Mouse (Mus musculus) midbrain, embryonic 15.5 days (tissue): ENCODE results near the gene Rasd1. TPM values are rescaled to one million over a fixed set of nuclear protein-coding genes. Genes with fewer than 3 reads are reported as not detected.
"Not testable (repeated sequence)": the region's sequence is repeated elsewhere in the genome, so short reads cannot be mapped to it uniquely, and the experiment has no call there.

Experiments
- ATAC-seq: fragments of 200-750 bp; cut with Nextera tagmentation; replicated peaks from 2 replicates; pipeline ENCODE4 v1.8.0; 2017; ENCODE audit warnings: moderate TSS enrichment
- H3K27ac ChIP-seq: fragments of 300-500 bp; sonication (generic); 2 replicates; pipeline ENCODE4 v1.5.1; 2015; ENCODE audit warnings: mild to moderate bottlenecking, inconsistent platforms
- H3K27me3 ChIP-seq: fragments of 300-500 bp; sonication (generic); replicated peaks from 2 replicates; pipeline ENCODE4 v1.6.1; 2015; ENCODE audit warnings: inconsistent platforms
- H3K36me3 ChIP-seq: fragments of 300-500 bp; sonication (generic); replicated peaks from 2 replicates; pipeline ENCODE4 v1.6.1; 2015; ENCODE audit warnings: inconsistent platforms
- H3K4me1 ChIP-seq: fragments of 300-500 bp; sonication (generic); 2 replicates; pipeline ENCODE4 v1.6.1; 2015; ENCODE audit warnings: inconsistent platforms
- H3K4me2 ChIP-seq: fragments of 300-500 bp; sonication (generic); 2 replicates; pipeline ENCODE4 v1.6.1; 2015; ENCODE audit warnings: inconsistent platforms, mild to moderate bottlenecking, moderate library complexity
- H3K4me3 ChIP-seq: fragments of 300-500 bp; sonication (generic); 2 replicates; pipeline ENCODE4 v1.5.1; 2015; ENCODE audit warnings: mild to moderate bottlenecking, inconsistent platforms
- H3K9ac ChIP-seq: fragments of 300-500 bp; sonication (generic); 2 replicates; pipeline ENCODE4 v1.6.1; 2015; ENCODE audit warnings: mild to moderate bottlenecking, inconsistent platforms
- H3K9me3 ChIP-seq: fragments of 300-500 bp; sonication (generic); 2 replicates; pipeline ENCODE4 v1.6.1; 2016; ENCODE audit warnings: inconsistent platforms
- WGBS: fragments of 180-500 bp; shearing (Covaris S2); methylation state at CpG from one replicate; pipeline ENCODE4 v1.1.7; 2015; ENCODE audit warnings: mixed read lengths; 5-methylcytosine and 5-hydroxymethylcytosine counted together
- polyA plus RNA-seq: library from polyadenylated mRNA; unstranded; fragments of >200 nt; fragmentation: Nextera tagmentation; extraction: Ambion mirVana; gene quantifications from 2 replicates; pipeline ENCODE4 v1.2.1, GENCODE M21; 2015

Rasd1 gene
- polyA plus RNA-seq, 1 experiment from 2014 or later, result 1.2 TPM

DNA sequence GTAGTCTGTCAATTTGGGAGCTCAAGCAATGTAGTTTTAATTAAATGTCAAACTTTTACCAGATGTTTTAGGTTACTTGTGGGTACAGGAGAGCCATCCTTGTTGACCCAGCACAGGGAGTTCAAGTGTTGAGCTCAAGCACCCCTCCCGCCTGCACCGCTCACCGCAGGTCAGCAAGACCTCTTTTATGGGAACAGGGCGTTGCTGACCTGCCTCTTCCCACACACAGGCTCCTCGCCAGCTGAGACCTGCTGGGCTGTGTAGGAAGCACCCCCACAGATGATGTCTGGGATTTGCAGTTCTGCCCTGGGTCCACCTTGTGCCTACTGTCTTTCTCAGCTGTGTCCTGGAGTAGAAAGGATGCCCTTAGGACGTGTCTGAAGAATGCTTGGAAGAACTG is 8.0 kb downstream of the Rasd1 start:
- 90% methylated on average over 6 of the region's 6 CpGs for whole genome bisulfite sequencing
- ATAC-seq, result no peak
- H3K9me3 ChIP-seq, result no peaks in the 10 kb centered on the region
- H3K4me3 ChIP-seq, result no peak overlapping the region
- H3K9ac ChIP-seq, result no peak overlapping the region
- H3K27ac ChIP-seq, result no peak overlapping the region
- H3K4me1 ChIP-seq, result no peaks in the 10 kb centered on the region
- no peaks in the 10 kb centered on the region for H3K36me3 ChIP-seq
- no peak overlapping the region for H3K4me2 ChIP-seq
- H3K27me3 ChIP-seq, result no peaks in the 10 kb centered on the region

DNA sequence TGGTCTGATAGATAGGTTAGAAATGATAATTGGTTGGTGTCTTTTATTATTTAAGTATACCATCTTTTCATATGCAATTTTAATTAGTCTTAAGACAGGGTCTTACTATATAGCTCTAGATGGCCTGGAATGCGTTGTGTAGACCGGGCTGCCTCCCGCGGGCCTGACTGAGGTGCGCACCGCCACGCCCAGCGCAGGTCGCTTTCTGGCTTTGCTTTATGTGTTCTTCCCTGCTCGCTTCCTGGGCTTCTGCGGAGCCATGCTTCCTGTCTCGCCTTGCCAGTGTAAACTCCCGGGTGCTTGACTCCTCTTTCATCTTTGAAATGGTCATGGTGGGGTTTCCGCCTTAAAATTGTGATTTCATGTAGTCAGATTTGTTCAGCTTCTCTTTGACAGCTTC is 11.9 kb downstream of the Rasd1 start:
- Histone ChIP-seq H3K36me3 (no peaks in the 10 kb centered on the region), H3K9me3 (no peaks in the 10 kb centered on the region), H3K4me1 (peaks cover 9% of the 10 kb centered on the region), H3K4me3 (no peak overlapping the region), H3K27me3 (no peaks in the 10 kb centered on the region), H3K27ac (no peak overlapping the region), H3K4me2 (no peak overlapping the region), H3K9ac (no peak overlapping the region)
- 89% methylated on average over 14 of the region's 14 CpGs for WGBS
- ATAC-seq, result no peak

DNA sequence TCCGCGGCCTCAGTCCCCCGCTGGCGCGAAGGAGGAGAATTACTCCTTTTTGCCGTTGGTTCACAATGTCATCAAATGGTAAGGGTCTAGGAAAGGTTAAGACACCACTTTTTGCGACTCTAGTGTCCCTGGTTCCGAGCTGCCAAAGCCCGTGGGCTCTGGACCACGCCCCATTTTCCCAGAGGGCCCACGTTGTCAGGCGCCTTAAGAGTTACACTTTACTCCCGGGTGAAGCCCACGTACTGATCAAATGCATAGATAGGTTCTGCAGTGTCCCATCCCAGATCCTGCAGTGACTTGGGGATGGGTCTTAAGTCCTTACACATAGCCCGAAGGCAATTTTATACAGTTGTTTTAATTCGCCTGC is 16.4 kb downstream of the Rasd1 start:
- Histone ChIP-seq H3K9me3 (no peaks in the 10 kb centered on the region), H3K36me3 (no peaks in the 10 kb centered on the region), H3K27ac (peak overlapping the region; percentile 81), H3K4me2 (peak overlapping the region; percentile 54), H3K9ac (peak overlapping the region; percentile 90), H3K4me1 (peaks cover 18% of the 10 kb centered on the region), H3K4me3 (peak overlapping the region; percentile 71), H3K27me3 (no peaks in the 10 kb centered on the region)
- peak; percentile 69 for ATAC-seq
- 2% methylated on average over 16 of the region's 16 CpGs for WGBS

DNA sequence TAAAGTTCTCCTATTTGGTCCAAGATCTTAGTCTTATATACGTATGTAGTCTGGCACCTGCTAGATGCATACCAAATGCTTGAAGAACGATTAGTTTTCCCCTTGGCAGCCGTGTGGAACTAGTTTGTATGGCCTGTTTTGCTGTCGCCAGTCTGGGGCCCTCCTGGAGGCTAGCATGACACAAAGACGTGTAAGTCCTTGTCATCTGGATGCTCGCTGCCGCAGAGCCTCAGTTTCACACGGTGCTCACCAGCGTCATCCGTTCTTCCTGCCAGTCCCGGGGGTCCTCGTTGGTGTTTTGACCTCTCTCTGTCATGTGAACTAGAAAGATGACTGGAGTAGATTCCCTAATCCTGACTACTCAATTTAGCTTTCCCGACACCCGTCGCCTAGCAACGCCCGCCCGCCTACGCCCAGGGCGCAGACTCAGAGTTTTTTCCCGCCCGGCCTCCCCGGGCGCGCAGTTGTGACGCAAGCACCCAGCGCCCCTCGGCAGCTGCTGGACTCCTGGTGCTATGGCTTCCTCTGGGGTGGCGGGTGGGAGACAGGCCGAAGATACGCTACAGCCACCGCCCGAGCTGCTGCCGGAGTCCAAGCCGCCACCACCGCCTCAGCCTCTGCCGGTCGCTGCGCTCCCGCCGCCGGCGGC is 16.9 kb downstream of the Rasd1 start, which contains the start of gene Med9:
TSS of gene Med9 (plus strand) at position 455 of the 649 bp plus-strand sequence.
- H3K4me3 ChIP-seq, result peak within 1 kb of the TSS; percentile 71
- no peaks in the 10 kb centered on the region for H3K36me3 ChIP-seq
- H3K9me3 ChIP-seq, result no peaks in the 10 kb centered on the region
- peak; percentile 97 for ATAC-seq
- H3K4me2 ChIP-seq, result peak within 1 kb of the TSS; percentile 54
- peak within 1 kb of the TSS; percentile 90 for H3K9ac ChIP-seq
- H3K27ac ChIP-seq, result peak within 1 kb of the TSS; percentile 81
- under 1% methylated on average over 43 of the region's 43 CpGs for WGBS
- peaks cover 18% of the 10 kb centered on the region for H3K4me1 ChIP-seq
- H3K27me3 ChIP-seq, result no peaks in the 10 kb centered on the region

DNA sequence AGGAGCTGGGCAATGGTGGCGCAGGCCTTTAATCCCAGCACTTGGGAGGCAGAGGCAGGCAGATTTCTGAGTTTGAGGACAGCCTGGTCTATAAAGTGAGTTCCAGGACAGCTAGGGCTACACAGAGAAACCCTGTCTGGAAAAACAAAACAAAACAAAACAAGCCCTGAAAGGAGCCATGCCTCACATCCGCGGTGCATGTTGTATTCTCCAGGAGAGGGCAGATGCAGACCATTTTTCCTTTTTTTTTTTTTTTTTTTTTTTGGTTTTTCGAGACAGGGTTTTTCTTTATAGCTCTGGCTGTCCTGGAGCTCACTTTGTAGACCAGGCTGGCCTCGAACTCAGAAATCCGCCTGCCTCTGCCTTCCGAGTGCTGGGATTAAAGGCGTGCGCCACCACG is 19.9 kb downstream of the Rasd1 start:
- not testable (repeated sequence) for H3K27me3 ChIP-seq, H3K36me3 ChIP-seq, H3K4me2 ChIP-seq, H3K9ac ChIP-seq, H3K9me3 ChIP-seq, H3K27ac ChIP-seq, H3K4me3 ChIP-seq, ATAC-seq
- WGBS, result 84% methylated on average over 10 of the region's 10 CpGs
- peaks cover 18% of the 10 kb centered on the region for H3K4me1 ChIP-seq

DNA sequence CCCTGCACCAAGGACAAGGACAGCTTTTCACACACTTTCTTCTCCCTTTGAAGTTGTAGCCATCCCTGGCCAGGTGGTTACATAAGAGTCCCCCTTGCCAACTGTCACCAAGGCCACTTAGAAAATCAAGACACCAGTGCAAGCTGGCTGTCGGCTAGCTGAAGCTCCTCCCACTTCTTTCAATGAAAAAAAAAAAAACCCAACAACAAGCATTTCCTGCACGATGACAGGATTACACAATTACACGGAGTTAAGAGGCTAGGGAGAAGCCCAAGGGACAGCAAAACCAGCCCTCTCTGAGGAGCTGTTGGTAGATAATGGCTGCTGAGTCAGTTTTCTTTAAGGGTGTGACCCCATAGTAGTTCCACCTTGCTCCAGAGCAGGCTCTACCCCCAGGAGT is 23.4 kb downstream of the Rasd1 start:
- no peak overlapping the region for H3K9ac ChIP-seq
- no peak overlapping the region for H3K27ac ChIP-seq
- no peaks in the 10 kb centered on the region for H3K27me3 ChIP-seq
- ATAC-seq, result no peak
- H3K4me3 ChIP-seq, result no peak overlapping the region
- 7% methylated on average over 3 of the region's 3 CpGs for WGBS
- no peaks in the 10 kb centered on the region for H3K36me3 ChIP-seq
- no peak overlapping the region for H3K4me2 ChIP-seq
- H3K4me1 ChIP-seq, result no peaks in the 10 kb centered on the region
- H3K9me3 ChIP-seq, result no peaks in the 10 kb centered on the region

DNA sequence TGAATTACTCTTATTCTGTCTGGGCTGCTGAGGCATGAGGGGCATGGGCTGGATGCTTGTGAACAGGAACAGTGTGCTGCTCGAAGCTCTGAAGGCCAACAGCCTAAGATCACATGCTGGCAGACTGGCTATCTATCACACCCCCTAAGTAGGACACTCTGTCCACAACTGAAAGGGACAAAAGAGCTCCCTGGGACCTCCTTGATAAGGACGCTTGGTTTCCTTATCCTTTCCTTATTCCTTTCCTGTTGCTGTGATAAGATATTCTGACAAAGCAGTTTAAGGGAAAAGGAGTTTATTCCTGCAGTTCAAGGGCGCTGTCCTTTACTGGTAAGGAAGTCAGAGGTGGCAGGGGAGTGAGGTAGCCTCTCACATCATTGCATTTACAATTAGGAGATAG is 24.1 kb downstream of the Rasd1 start:
- H3K4me3 ChIP-seq, result no peak overlapping the region
- no peak overlapping the region for H3K4me2 ChIP-seq
- no peak overlapping the region for H3K9ac ChIP-seq
- ATAC-seq, result no peak
- 73% methylated on average over 3 of the region's 3 CpGs for WGBS
- H3K4me1 ChIP-seq, result no peaks in the 10 kb centered on the region
- H3K27me3 ChIP-seq, result no peaks in the 10 kb centered on the region
- H3K36me3 ChIP-seq, result no peaks in the 10 kb centered on the region
- no peaks in the 10 kb centered on the region for H3K9me3 ChIP-seq
- H3K27ac ChIP-seq, result no peak overlapping the region

DNA sequence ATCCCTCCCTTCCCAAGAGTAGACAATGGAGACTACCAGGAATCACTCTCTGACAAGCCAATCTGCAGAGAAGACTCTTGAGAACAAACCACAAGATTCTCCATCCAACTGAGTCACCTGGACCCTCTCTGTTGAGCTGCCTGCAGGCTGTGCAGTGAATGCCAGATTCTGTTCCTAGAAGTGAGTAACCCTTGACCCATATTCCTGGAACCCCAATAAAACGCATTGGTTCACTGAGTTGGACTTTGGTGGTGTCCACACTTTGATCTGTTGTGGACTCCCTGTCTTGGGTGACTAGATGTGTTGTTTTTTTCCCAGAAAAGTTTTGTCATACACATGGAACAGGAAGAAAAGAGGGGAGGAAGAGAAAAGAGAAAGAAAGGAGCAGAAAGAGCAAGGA is 24.9 kb downstream of the Rasd1 start:
- no peaks in the 10 kb centered on the region for H3K36me3 ChIP-seq
- no peaks in the 10 kb centered on the region for H3K9me3 ChIP-seq
- no peak for ATAC-seq
- no peaks in the 10 kb centered on the region for H3K27me3 ChIP-seq
- no peak overlapping the region for H3K27ac ChIP-seq
- no peak overlapping the region for H3K4me3 ChIP-seq
- WGBS, result 77% methylated on average over 1 of the region's 1 CpGs
- no peak overlapping the region for H3K4me2 ChIP-seq
- H3K4me1 ChIP-seq, result no peaks in the 10 kb centered on the region
- H3K9ac ChIP-seq, result no peak overlapping the region

DNA sequence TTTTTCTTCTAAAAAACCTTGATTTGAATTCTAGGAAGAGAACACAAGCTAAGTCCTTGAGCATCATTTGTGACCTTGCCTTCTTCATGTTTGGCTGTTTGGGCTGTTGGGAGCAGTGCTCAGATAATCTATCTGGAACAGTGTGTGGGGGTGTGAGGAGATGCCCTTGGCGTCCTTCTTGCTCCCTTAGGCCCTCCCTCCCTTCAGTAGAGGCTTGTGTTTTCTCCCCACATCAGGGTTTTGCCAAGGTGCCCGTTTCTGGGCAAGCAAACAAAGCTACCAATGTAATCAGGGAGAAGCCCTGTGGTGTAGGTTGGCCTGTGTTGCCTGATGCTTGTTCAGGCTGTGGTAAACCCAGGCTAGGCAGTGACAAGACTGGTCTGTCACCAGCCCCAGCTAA is 27.1 kb downstream of the Rasd1 start:
- H3K4me2 ChIP-seq, result no peak overlapping the region
- peaks cover 6% of the 10 kb centered on the region; the same call in 1 of the 2 replicates for H3K4me1 ChIP-seq
- H3K27me3 ChIP-seq, result no peaks in the 10 kb centered on the region
- WGBS, result 43% methylated on average over 2 of the region's 2 CpGs
- H3K9ac ChIP-seq, result no peak overlapping the region
- H3K36me3 ChIP-seq, result no peaks in the 10 kb centered on the region
- no peak for ATAC-seq
- H3K27ac ChIP-seq, result no peak overlapping the region
- H3K4me3 ChIP-seq, result no peak overlapping the region
- no peaks in the 10 kb centered on the region for H3K9me3 ChIP-seq

DNA sequence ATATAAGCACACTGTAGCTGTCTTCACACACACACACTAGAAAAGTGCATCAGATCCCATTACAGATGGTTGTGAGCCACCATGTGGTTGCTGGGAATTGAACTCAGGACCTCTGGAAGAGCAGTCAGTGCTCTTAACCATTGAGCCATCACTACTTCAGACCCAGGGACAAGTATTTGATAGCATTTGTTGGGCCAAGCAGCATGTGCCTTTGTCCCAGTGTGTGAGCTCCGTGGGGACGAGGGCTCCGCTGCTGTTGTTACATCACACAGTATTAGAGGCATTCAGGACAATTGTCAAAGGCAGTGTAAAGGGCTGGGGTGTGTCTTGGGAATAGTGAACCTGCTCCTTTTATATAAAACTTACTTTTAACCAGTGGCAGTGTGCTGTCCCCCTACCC is 27.7 kb downstream of the Rasd1 start:
- H3K36me3 ChIP-seq, result no peaks in the 10 kb centered on the region
- no peak overlapping the region for H3K4me3 ChIP-seq
- H3K27me3 ChIP-seq, result no peaks in the 10 kb centered on the region
- no peak overlapping the region for H3K9ac ChIP-seq
- WGBS, result 60% methylated on average over 3 of the region's 3 CpGs
- no peak overlapping the region for H3K4me2 ChIP-seq
- no peaks in the 10 kb centered on the region for H3K9me3 ChIP-seq
- H3K27ac ChIP-seq, result no peak overlapping the region
- H3K4me1 ChIP-seq, result peaks cover 6% of the 10 kb centered on the region; the same call in 1 of the 2 replicates
- no peak for ATAC-seq

DNA sequence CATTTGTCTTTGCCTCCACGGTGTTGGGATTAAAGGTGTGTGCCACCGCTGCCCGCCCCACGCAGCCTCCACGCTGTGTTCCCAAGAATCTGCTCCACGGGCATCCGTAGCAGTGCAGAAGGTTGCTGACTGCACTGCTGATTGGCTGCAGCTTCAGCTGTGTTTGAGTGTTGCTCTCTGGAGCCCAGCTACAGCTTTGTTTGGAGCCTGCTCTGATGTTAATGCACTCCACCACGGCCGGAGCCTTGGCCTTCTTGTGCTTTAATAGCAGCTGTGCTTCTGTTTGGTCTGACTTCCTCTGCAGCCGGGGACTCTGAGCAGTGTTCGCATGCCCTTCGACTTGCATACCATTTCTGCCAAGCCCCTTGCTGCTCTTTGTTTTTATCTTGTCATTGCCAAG is 30.8 kb downstream of the Rasd1 start:
- H3K4me1 ChIP-seq, result peaks cover 6% of the 10 kb centered on the region; the same call in 1 of the 2 replicates
- no peaks in the 10 kb centered on the region for H3K9me3 ChIP-seq
- H3K27me3 ChIP-seq, result no peaks in the 10 kb centered on the region
- 31% methylated on average over 12 of the region's 12 CpGs for WGBS
- no peak overlapping the region for H3K4me2 ChIP-seq
- ATAC-seq, result 0 out of 2 replicates have a peak, but pooled peaks have one; percentile 48
- peak overlapping the region; percentile 56 for H3K27ac ChIP-seq
- H3K4me3 ChIP-seq, result no peak overlapping the region
- H3K36me3 ChIP-seq, result no peaks in the 10 kb centered on the region
- H3K9ac ChIP-seq, result no peak overlapping the region

DNA sequence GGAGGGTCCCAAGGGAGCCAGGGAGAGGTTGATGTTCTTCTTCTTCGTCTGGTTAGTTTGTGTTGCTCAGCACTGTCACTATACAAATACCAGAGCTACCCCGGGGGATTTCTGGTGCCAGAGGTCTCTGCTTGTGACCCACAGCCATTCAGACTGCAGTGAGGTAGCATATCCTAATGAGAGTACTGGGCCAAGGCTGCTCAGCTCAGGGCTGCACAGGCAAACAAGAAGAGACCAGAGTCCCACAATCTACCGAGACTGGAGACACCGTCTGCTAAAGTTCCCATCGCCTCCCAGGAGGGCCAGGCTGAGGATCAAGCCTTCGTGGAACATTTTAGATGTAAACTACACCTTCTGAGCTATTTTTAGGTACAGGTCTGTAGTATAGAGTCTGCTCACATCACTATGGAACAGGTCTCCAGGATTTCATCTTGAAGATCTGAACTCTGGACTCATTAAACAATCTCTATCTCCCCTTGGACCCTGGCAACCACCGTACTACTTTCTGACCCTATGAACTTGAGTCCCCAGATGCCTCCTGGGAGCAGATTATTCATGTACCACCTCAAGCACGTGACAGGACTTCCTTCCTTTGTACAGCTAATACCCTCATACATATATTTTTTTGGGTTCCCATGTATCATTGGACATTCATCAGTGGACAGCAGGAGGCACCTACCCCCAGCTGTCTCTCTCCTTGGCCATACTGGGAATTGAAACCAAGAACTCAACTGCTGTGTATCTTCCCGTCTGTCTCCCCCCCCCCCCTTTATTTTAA is 32.0 kb downstream of the Rasd1 start:
- 71% methylated on average over 9 of the region's 9 CpGs for WGBS

DNA sequence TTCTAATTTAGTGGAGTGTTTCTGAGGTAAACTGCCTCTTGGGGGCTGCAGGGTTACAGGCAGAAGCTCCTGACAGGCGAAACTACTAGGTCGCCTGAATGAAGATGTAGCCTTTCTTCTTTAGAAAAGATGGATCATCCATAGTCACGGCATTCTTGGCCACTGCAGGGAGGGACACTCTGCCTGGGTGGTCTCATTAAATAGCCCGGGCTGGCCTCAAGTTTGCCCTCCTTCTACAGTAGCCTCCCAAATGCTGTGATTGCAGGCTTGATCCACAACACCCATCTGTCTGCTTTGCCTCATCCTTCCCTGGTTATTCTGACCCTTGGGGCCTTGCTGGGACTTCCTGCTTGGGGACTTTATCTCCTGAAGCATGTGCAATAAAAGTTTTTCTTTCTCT is 34.7 kb downstream of the Rasd1 start:
- H3K27me3 ChIP-seq, result no peaks in the 10 kb centered on the region
- no peaks in the 10 kb centered on the region for H3K36me3 ChIP-seq
- H3K9me3 ChIP-seq, result no peaks in the 10 kb centered on the region
- H3K4me3 ChIP-seq, result no peak overlapping the region
- WGBS, result 36% methylated on average over 4 of the region's 4 CpGs
- ATAC-seq, result no peak
- no peak overlapping the region for H3K9ac ChIP-seq
- H3K27ac ChIP-seq, result no peak overlapping the region
- peaks cover 6% of the 10 kb centered on the region; the same call in 1 of the 2 replicates for H3K4me1 ChIP-seq
- no peak overlapping the region for H3K4me2 ChIP-seq

More for the DNA sequence above, 32.0 kb downstream of the Rasd1 start:
- no peak overlapping the region for H3K4me3 ChIP-seq
- no peak overlapping the region for H3K27ac ChIP-seq
- no peak for ATAC-seq
- H3K27me3 ChIP-seq, result no peaks in the 10 kb centered on the region
- H3K36me3 ChIP-seq, result no peaks in the 10 kb centered on the region
- no peak overlapping the region for H3K9ac ChIP-seq
- no peaks in the 10 kb centered on the region for H3K9me3 ChIP-seq
- H3K4me2 ChIP-seq, result no peak overlapping the region
- H3K4me1 ChIP-seq, result peaks cover 6% of the 10 kb centered on the region; the same call in 1 of the 2 replicates
